Mouse (Mus musculus): ENCODE measurements around the gene Anks1. TPM values are rescaled to one million over a fixed set of nuclear protein-coding genes. Genes with fewer than 3 reads are reported as not detected.
A peak's percentile ranks its signal among the peaks of the same experiment; 100 is the strongest.

Anks1 gene
- polyA plus RNA-seq, 1 experiment, result 16.1 TPM

- Histone ChIP-seq H3K27ac (ENCODE audit: control insufficient read depth, insufficient read depth, low read depth, low read length) (no peak overlapping the region), H3K4me1 (ENCODE audit: control insufficient read depth, insufficient read depth, low read length) (no peaks in the 10 kb centered on the region; the same call in 1 of the 2 replicates), H3K4me3 (ENCODE audit: control insufficient read depth, low read depth, low read length) (no peak overlapping the region), H3K27me3 (ENCODE audit: control insufficient read depth, insufficient read depth, low read length) (no peaks in the 10 kb centered on the region), H3K36me3 (ENCODE audit: control insufficient read depth, insufficient read depth, low read length) (no peaks in the 10 kb centered on the region; the same call in 1 of the 2 replicates)
- TF ChIP-seq CTCF (IDR thresholded peaks at IDR 0.05; ENCODE audit: control insufficient read depth, insufficient read depth, insufficient replicate concordance, low read depth, low read length) (no peak), POLR2A (IDR thresholded peaks at IDR 0.05; ENCODE audit: control insufficient read depth, low read depth, low read length) (no peak)
Observed at GRCm38 (mm10) chr17:28058346-28058745, 149.2 kb downstream of the Anks1 start.

GRCm38 (mm10) chr17:28060681-28061080 lies 151.6 kb downstream of the Anks1 start:
- TF ChIP-seq POLR2A (IDR thresholded peaks at IDR 0.05; ENCODE audit: control insufficient read depth, low read depth, low read length) (no peak), CTCF (IDR thresholded peaks at IDR 0.05; ENCODE audit: control insufficient read depth, insufficient read depth, insufficient replicate concordance, low read depth, low read length) (no peak)
- H3K27ac ChIP-seq (ENCODE audit: control insufficient read depth, insufficient read depth, low read depth, low read length), result no peak overlapping the region
- H3K4me1 ChIP-seq (ENCODE audit: control insufficient read depth, insufficient read depth, low read length), result no peaks in the 10 kb centered on the region; the same call in 1 of the 2 replicates

GRCm38 (mm10) chr17:28061472-28061871 lies 152.4 kb downstream of the Anks1 start:
- H3K27ac ChIP-seq (ENCODE audit: control insufficient read depth, insufficient read depth, low read depth, low read length), result no peak overlapping the region; the same call in 1 of the 2 replicates
- H3K4me3 ChIP-seq (ENCODE audit: control insufficient read depth, low read depth, low read length), result no peak overlapping the region
- no peaks in the 10 kb centered on the region for H3K36me3 ChIP-seq (ENCODE audit: control insufficient read depth, insufficient read depth, low read length)
- TF ChIP-seq CTCF (IDR thresholded peaks at IDR 0.05; ENCODE audit: control insufficient read depth, insufficient read depth, insufficient replicate concordance, low read depth, low read length), result peak; percentile 47; the same call in 1 of the 2 replicates
- no peak for TF ChIP-seq POLR2A (IDR thresholded peaks at IDR 0.05; ENCODE audit: control insufficient read depth, low read depth, low read length)
- H3K27me3 ChIP-seq (ENCODE audit: control insufficient read depth, insufficient read depth, low read length), result no peaks in the 10 kb centered on the region
- H3K4me1 ChIP-seq (ENCODE audit: control insufficient read depth, insufficient read depth, low read length), result no peaks in the 10 kb centered on the region; the same call in 1 of the 2 replicates

More at GRCm38 (mm10) chr17:28060681-28061080, 151.6 kb downstream of the Anks1 start:
- no peak overlapping the region for H3K4me3 ChIP-seq (ENCODE audit: control insufficient read depth, low read depth, low read length)
- H3K27me3 ChIP-seq (ENCODE audit: control insufficient read depth, insufficient read depth, low read length), result no peaks in the 10 kb centered on the region
- no peaks in the 10 kb centered on the region for H3K36me3 ChIP-seq (ENCODE audit: control insufficient read depth, insufficient read depth, low read length)

- H3K27me3 ChIP-seq (ENCODE audit: control insufficient read depth, insufficient read depth, low read length), result no peaks in the 10 kb centered on the region
- TF ChIP-seq POLR2A (IDR thresholded peaks at IDR 0.05; ENCODE audit: control insufficient read depth, low read depth, low read length) (no peak), CTCF (IDR thresholded peaks at IDR 0.05; ENCODE audit: control insufficient read depth, insufficient read depth, insufficient replicate concordance, low read depth, low read length) (no peak)
- H3K4me1 ChIP-seq (ENCODE audit: control insufficient read depth, insufficient read depth, low read length), result no peaks in the 10 kb centered on the region; the same call in 1 of the 2 replicates
- no peaks in the 10 kb centered on the region for H3K36me3 ChIP-seq (ENCODE audit: control insufficient read depth, insufficient read depth, low read length)
- H3K27ac ChIP-seq (ENCODE audit: control insufficient read depth, insufficient read depth, low read depth, low read length), result no peak overlapping the region
- H3K4me3 ChIP-seq (ENCODE audit: control insufficient read depth, low read depth, low read length), result no peak overlapping the region
Observed at GRCm38 (mm10) chr17:28062710-28063109, 153.6 kb downstream of the Anks1 start.

GRCm38 (mm10) chr17:28063163-28063562 lies 154.1 kb downstream of the Anks1 start:
- no peak for TF ChIP-seq POLR2A (IDR thresholded peaks at IDR 0.05; ENCODE audit: control insufficient read depth, low read depth, low read length)
- no peak for TF ChIP-seq CTCF (IDR thresholded peaks at IDR 0.05; ENCODE audit: control insufficient read depth, insufficient read depth, insufficient replicate concordance, low read depth, low read length)
- no peak overlapping the region for H3K27ac ChIP-seq (ENCODE audit: control insufficient read depth, insufficient read depth, low read depth, low read length)
- no peaks in the 10 kb centered on the region for H3K27me3 ChIP-seq (ENCODE audit: control insufficient read depth, insufficient read depth, low read length)
- H3K36me3 ChIP-seq (ENCODE audit: control insufficient read depth, insufficient read depth, low read length), result no peaks in the 10 kb centered on the region
- H3K4me3 ChIP-seq (ENCODE audit: control insufficient read depth, low read depth, low read length), result no peak overlapping the region
- no peaks in the 10 kb centered on the region; the same call in 1 of the 2 replicates for H3K4me1 ChIP-seq (ENCODE audit: control insufficient read depth, insufficient read depth, low read length)

- peaks cover 6% of the 10 kb centered on the region for H3K4me1 ChIP-seq (ENCODE audit: control insufficient read depth, insufficient read depth, low read length)
- no peak for TF ChIP-seq POLR2A (IDR thresholded peaks at IDR 0.05; ENCODE audit: control insufficient read depth, low read depth, low read length)
- H3K36me3 ChIP-seq (ENCODE audit: control insufficient read depth, insufficient read depth, low read length), result no peaks in the 10 kb centered on the region; the same call in 1 of the 2 replicates
- H3K4me3 ChIP-seq (ENCODE audit: control insufficient read depth, low read depth, low read length), result no peak overlapping the region
- no peak overlapping the region for H3K27ac ChIP-seq (ENCODE audit: control insufficient read depth, insufficient read depth, low read depth, low read length)
- no peaks in the 10 kb centered on the region for H3K27me3 ChIP-seq (ENCODE audit: control insufficient read depth, insufficient read depth, low read length)
Observed at GRCm38 (mm10) chr17:28067303-28067702, 158.2 kb downstream of the Anks1 start.

- peaks cover 6% of the 10 kb centered on the region for H3K4me1 ChIP-seq (ENCODE audit: control insufficient read depth, insufficient read depth, low read length)
- H3K4me3 ChIP-seq (ENCODE audit: control insufficient read depth, low read depth, low read length), result no peak overlapping the region
- TF ChIP-seq CTCF (IDR thresholded peaks at IDR 0.05; ENCODE audit: control insufficient read depth, insufficient read depth, insufficient replicate concordance, low read depth, low read length), result no peak
- no peak for TF ChIP-seq POLR2A (IDR thresholded peaks at IDR 0.05; ENCODE audit: control insufficient read depth, low read depth, low read length)
- H3K36me3 ChIP-seq (ENCODE audit: control insufficient read depth, insufficient read depth, low read length), result no peaks in the 10 kb centered on the region; the same call in 1 of the 2 replicates
- no peak overlapping the region for H3K27ac ChIP-seq (ENCODE audit: control insufficient read depth, insufficient read depth, low read depth, low read length)
- no peaks in the 10 kb centered on the region for H3K27me3 ChIP-seq (ENCODE audit: control insufficient read depth, insufficient read depth, low read length)
Observed at GRCm38 (mm10) chr17:28069446-28069845, 160.3 kb downstream of the Anks1 start.
